ENCODE assay signal across 26 mouse cellular contexts in genomic region chr6:73868683-73869082, GRCm38 (mm10).
"Had no signal": no experiment of that assay in that cellular context is flagged by ENCODE, and none has a peak within 500 bp of the region (broad histone marks: within the 10 kb centered on the region; RNA-seq: fewer than 3 reads in every experiment).

No protein-coding gene starts in this region.

- H3K27ac ChIP-seq: heart, adult 2 months; heart, embryonic 13.5 days; heart, embryonic 15.5 days; hindbrain, embryonic 13.5 days; hindbrain, embryonic 15.5 days; hindbrain, postnatal 0 days; kidney, embryonic 15.5 days; kidney, postnatal 0 days; limb, embryonic 13.5 days; limb, embryonic 15.5 days; liver, embryonic 12.5 days; liver, embryonic 14.5 days had no signal

- ATAC-seq: hindbrain, postnatal 0 days; intestine, embryonic 16.5 days; liver, embryonic 12.5 days had no signal

- DNase-seq: gastrocnemius, postnatal 14 days; gastrocnemius, postnatal 36 days; heart, adult 11 months; heart, adult 2 months; heart, postnatal 14 days; heart, postnatal 36 days; kidney, adult 11 months; kidney, adult 2 months; kidney, adult 9 months; kidney, postnatal 14 days; kidney, postnatal 36 days; layer of hippocampus, adult 9-11 months; layer of hippocampus, postnatal 36 days; left cerebral cortex, postnatal 4 days had no signal

- H3K4me3 ChIP-seq: heart, adult 2 months; heart, embryonic 13.5 days; heart, embryonic 15.5 days; hindbrain, embryonic 13.5 days; hindbrain, embryonic 15.5 days; kidney, embryonic 15.5 days; limb, embryonic 13.5 days; limb, embryonic 15.5 days; liver, embryonic 12.5 days had no signal
